Mouse (Mus musculus): ENCODE measurements at regions not wholly inside any gene's neighbourhood (a gene's known extent, or its start where the extent isn't known, plus 50 kb on each side); places are given as distances from the start of the nearest gene placed in this dataset.

- Histone ChIP-seq H3K9ac (ENCODE audit: low read depth, poor library complexity, severe bottlenecking) (no peak overlapping the region), H3K36me3 (ENCODE audit: control insufficient read depth, insufficient read depth, low read length, poor library complexity, severe bottlenecking) (no peaks in the 10 kb centered on the region), H3K4me3 (ENCODE audit: low read depth, low read length) (no peak overlapping the region), H3K27me3 (ENCODE audit: control insufficient read depth, insufficient read depth, low read length, poor library complexity, severe bottlenecking) (no peaks in the 10 kb centered on the region), H3K9me3 (replicated peaks; ENCODE audit: control insufficient read depth, insufficient read depth, low read length, poor library complexity, severe bottlenecking) (no peaks in the 10 kb centered on the region), H3K27ac (ENCODE audit: insufficient read depth, low read length) (no peak overlapping the region), H3K4me1 (ENCODE audit: control insufficient read depth, insufficient read depth, low read length) (no peaks in the 10 kb centered on the region)
- no peak for TF ChIP-seq POLR2A (IDR thresholded peaks at IDR 0.05; ENCODE audit: insufficient read depth, low read length)
- no peak for TF ChIP-seq EP300 (IDR thresholded peaks at IDR 0.05; ENCODE audit: insufficient read depth, low read depth, low read length)
- TF ChIP-seq CTCF (IDR thresholded peaks at IDR 0.05; ENCODE audit: low read depth, low read length) = no peak
These were observed 265.7 kb upstream of the Smarca2 start for GRCm38 (mm10) chr19:26339120-26339519.

GRCm38 (mm10) chr19:26340155-26340554 lies 264.7 kb upstream of the Smarca2 start:
- Histone ChIP-seq H3K9ac (ENCODE audit: low read depth, poor library complexity, severe bottlenecking) (no peak overlapping the region), H3K36me3 (ENCODE audit: control insufficient read depth, insufficient read depth, low read length, poor library complexity, severe bottlenecking) (no peaks in the 10 kb centered on the region), H3K4me3 (ENCODE audit: low read depth, low read length) (no peak overlapping the region), H3K27ac (ENCODE audit: insufficient read depth, low read length) (no peak overlapping the region), H3K27me3 (ENCODE audit: control insufficient read depth, insufficient read depth, low read length, poor library complexity, severe bottlenecking) (no peaks in the 10 kb centered on the region), H3K4me1 (ENCODE audit: control insufficient read depth, insufficient read depth, low read length) (no peaks in the 10 kb centered on the region), H3K9me3 (replicated peaks; ENCODE audit: control insufficient read depth, insufficient read depth, low read length, poor library complexity, severe bottlenecking) (no peaks in the 10 kb centered on the region)
- TF ChIP-seq POLR2A (IDR thresholded peaks at IDR 0.05; ENCODE audit: insufficient read depth, low read length) (no peak), CTCF (IDR thresholded peaks at IDR 0.05; ENCODE audit: low read depth, low read length) (no peak), EP300 (IDR thresholded peaks at IDR 0.05; ENCODE audit: insufficient read depth, low read depth, low read length) (no peak)

GRCm38 (mm10) chr19:26355054-26355453 lies 249.8 kb upstream of the Smarca2 start:
- H3K27me3 ChIP-seq (ENCODE audit: control insufficient read depth, insufficient read depth, low read length, poor library complexity, severe bottlenecking) = no peaks in the 10 kb centered on the region; the same call in 1 of the 2 replicates
- H3K4me1 ChIP-seq (ENCODE audit: control insufficient read depth, insufficient read depth, low read length) = no peaks in the 10 kb centered on the region
- H3K9ac ChIP-seq (ENCODE audit: low read depth, poor library complexity, severe bottlenecking) = no peak overlapping the region
- H3K4me3 ChIP-seq (ENCODE audit: low read depth, low read length) = no peak overlapping the region
- H3K9me3 ChIP-seq (replicated peaks; ENCODE audit: control insufficient read depth, insufficient read depth, low read length, poor library complexity, severe bottlenecking) = no peaks in the 10 kb centered on the region
- H3K27ac ChIP-seq (ENCODE audit: insufficient read depth, low read length) = no peak overlapping the region
- TF ChIP-seq EP300 (IDR thresholded peaks at IDR 0.05; ENCODE audit: insufficient read depth, low read depth, low read length) (no peak), CTCF (IDR thresholded peaks at IDR 0.05; ENCODE audit: low read depth, low read length) (no peak), POLR2A (IDR thresholded peaks at IDR 0.05; ENCODE audit: insufficient read depth, low read length) (no peak)
- H3K36me3 ChIP-seq (ENCODE audit: control insufficient read depth, insufficient read depth, low read length, poor library complexity, severe bottlenecking) = no peaks in the 10 kb centered on the region

- no peak overlapping the region for H3K27ac ChIP-seq (ENCODE audit: insufficient read depth, low read length)
- no peaks in the 10 kb centered on the region for H3K36me3 ChIP-seq (ENCODE audit: control insufficient read depth, insufficient read depth, low read length, poor library complexity, severe bottlenecking)
- H3K27me3 ChIP-seq (ENCODE audit: control insufficient read depth, insufficient read depth, low read length, poor library complexity, severe bottlenecking) = no peaks in the 10 kb centered on the region
- H3K4me3 ChIP-seq (ENCODE audit: low read depth, low read length) = no peak overlapping the region
- TF ChIP-seq CTCF (IDR thresholded peaks at IDR 0.05; ENCODE audit: low read depth, low read length) = no peak
- no peak for TF ChIP-seq POLR2A (IDR thresholded peaks at IDR 0.05; ENCODE audit: insufficient read depth, low read length)
- no peak for TF ChIP-seq EP300 (IDR thresholded peaks at IDR 0.05; ENCODE audit: insufficient read depth, low read depth, low read length)
- no peaks in the 10 kb centered on the region for H3K4me1 ChIP-seq (ENCODE audit: control insufficient read depth, insufficient read depth, low read length)
- H3K9ac ChIP-seq (ENCODE audit: low read depth, poor library complexity, severe bottlenecking) = no peak overlapping the region
- H3K9me3 ChIP-seq (replicated peaks; ENCODE audit: control insufficient read depth, insufficient read depth, low read length, poor library complexity, severe bottlenecking) = no peaks in the 10 kb centered on the region
These were observed 220.9 kb upstream of the Smarca2 start for GRCm38 (mm10) chr19:26383961-26384381.

- no peaks in the 10 kb centered on the region for H3K4me1 ChIP-seq (ENCODE audit: control insufficient read depth, insufficient read depth, low read length)
- H3K9ac ChIP-seq (ENCODE audit: low read depth, poor library complexity, severe bottlenecking) = no peak overlapping the region
- no peaks in the 10 kb centered on the region for H3K9me3 ChIP-seq (replicated peaks; ENCODE audit: control insufficient read depth, insufficient read depth, low read length, poor library complexity, severe bottlenecking)
- H3K4me3 ChIP-seq (ENCODE audit: low read depth, low read length) = no peak overlapping the region
- H3K36me3 ChIP-seq (ENCODE audit: control insufficient read depth, insufficient read depth, low read length, poor library complexity, severe bottlenecking) = no peaks in the 10 kb centered on the region
- TF ChIP-seq EP300 (IDR thresholded peaks at IDR 0.05; ENCODE audit: insufficient read depth, low read depth, low read length) (no peak), POLR2A (IDR thresholded peaks at IDR 0.05; ENCODE audit: insufficient read depth, low read length) (no peak), CTCF (IDR thresholded peaks at IDR 0.05; ENCODE audit: low read depth, low read length) (no peak)
- no peaks in the 10 kb centered on the region for H3K27me3 ChIP-seq (ENCODE audit: control insufficient read depth, insufficient read depth, low read length, poor library complexity, severe bottlenecking)
- H3K27ac ChIP-seq (ENCODE audit: insufficient read depth, low read length) = no peak overlapping the region
These were observed 218.8 kb upstream of the Smarca2 start for GRCm38 (mm10) chr19:26386075-26386474.

- Histone ChIP-seq H3K4me1 (ENCODE audit: control insufficient read depth, insufficient read depth, low read length) (no peaks in the 10 kb centered on the region), H3K9me3 (replicated peaks; ENCODE audit: control insufficient read depth, insufficient read depth, low read length, poor library complexity, severe bottlenecking) (no peaks in the 10 kb centered on the region), H3K9ac (ENCODE audit: low read depth, poor library complexity, severe bottlenecking) (no peak overlapping the region), H3K27ac (ENCODE audit: insufficient read depth, low read length) (no peak overlapping the region), H3K36me3 (ENCODE audit: control insufficient read depth, insufficient read depth, low read length, poor library complexity, severe bottlenecking) (no peaks in the 10 kb centered on the region), H3K4me3 (ENCODE audit: low read depth, low read length) (no peak overlapping the region), H3K27me3 (ENCODE audit: control insufficient read depth, insufficient read depth, low read length, poor library complexity, severe bottlenecking) (no peaks in the 10 kb centered on the region)
- TF ChIP-seq POLR2A (IDR thresholded peaks at IDR 0.05; ENCODE audit: insufficient read depth, low read length) (no peak), EP300 (IDR thresholded peaks at IDR 0.05; ENCODE audit: insufficient read depth, low read depth, low read length) (no peak)
These were observed 192.2 kb upstream of the Smarca2 start for GRCm38 (mm10) chr19:26412684-26413083.

All from ES-Bruce4 (cell line).